Mouse (Mus musculus) hindbrain, embryonic 13.5 days (tissue): ENCODE results near the gene Gsc. TPM values are rescaled to one million over a fixed set of nuclear protein-coding genes. Genes with fewer than 3 reads are reported as not detected.
"Not testable (repeated sequence)": the region's sequence is repeated elsewhere in the genome, so short reads cannot be mapped to it uniquely, and the experiment has no call there.

Experiments used
- ATAC-seq: fragments of 200-750 bp; cut with Nextera tagmentation; 2 replicates; pipeline ENCODE4 v1.8.0; 2017; ENCODE audit warnings: moderate TSS enrichment; ENCODE audit not compliant: low FRiP score
- H3K27ac ChIP-seq: fragments of 300-500 bp; sonication (generic); 2 replicates; pipeline ENCODE4 v1.5.1; 2015; ENCODE audit warnings: inconsistent platforms, mild to moderate bottlenecking, moderate library complexity
- H3K27me3 ChIP-seq: fragments of 300-500 bp; sonication (generic); 2 replicates; pipeline ENCODE4 v1.6.1; 2015; ENCODE audit warnings: mild to moderate bottlenecking, inconsistent platforms
- H3K36me3 ChIP-seq: fragments of 300-500 bp; sonication (generic); 2 replicates; pipeline ENCODE4 v1.6.1; 2015; ENCODE audit warnings: mild to moderate bottlenecking, inconsistent platforms
- H3K4me1 ChIP-seq: fragments of 300-500 bp; sonication (generic); replicated peaks from 2 replicates; pipeline ENCODE4 v1.6.1; 2015; ENCODE audit warnings: inconsistent platforms
- H3K4me2 ChIP-seq: fragments of 300-500 bp; sonication (generic); 2 replicates; pipeline ENCODE4 v1.6.1; 2015; ENCODE audit warnings: inconsistent platforms, mild to moderate bottlenecking, moderate library complexity
- H3K4me3 ChIP-seq: fragments of 300-500 bp; sonication (generic); 2 replicates; pipeline ENCODE4 v1.5.1; 2015; ENCODE audit warnings: mild to moderate bottlenecking, inconsistent platforms
- H3K9ac ChIP-seq: fragments of 300-500 bp; sonication (generic); 2 replicates; pipeline ENCODE4 v1.6.1; 2015; ENCODE audit warnings: mild to moderate bottlenecking, inconsistent platforms
- H3K9me3 ChIP-seq: fragments of 300-500 bp; sonication (generic); 2 replicates; pipeline ENCODE4 v1.6.1; 2016; ENCODE audit warnings: inconsistent platforms
- WGBS: fragments of 180-500 bp; shearing (Covaris S2); methylation state at CpG from one replicate; pipeline ENCODE4 v1.1.7; 2015; 5-methylcytosine and 5-hydroxymethylcytosine counted together
- polyA plus RNA-seq: library from polyadenylated mRNA; unstranded; fragments of >200 nt; fragmentation: Nextera tagmentation; extraction: Ambion mirVana; gene quantifications from 2 replicates; pipeline ENCODE4 v1.2.1, GENCODE M21; 2015

Gsc gene
- polyA plus RNA-seq, 1 experiment from 2014 or later: not detected

DNA sequence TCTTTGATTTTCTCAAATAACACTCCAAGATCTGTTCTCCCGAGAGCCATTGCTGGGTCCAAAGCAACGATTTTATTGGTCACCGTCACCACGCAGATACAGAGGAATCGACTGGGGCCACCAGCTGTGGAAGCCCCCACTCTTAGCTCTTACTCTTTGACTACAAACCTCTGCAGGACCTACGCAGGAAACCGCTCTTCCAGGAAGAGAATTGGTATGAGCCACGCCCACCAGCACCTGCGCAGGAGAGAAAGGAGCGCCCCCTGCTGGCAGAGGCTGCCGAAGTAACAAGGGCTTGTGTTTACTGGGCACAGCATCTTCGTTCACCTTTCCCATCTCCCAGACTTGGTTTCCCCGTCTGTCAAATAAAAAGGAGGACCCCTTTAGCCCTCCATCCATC, 25.0 kb downstream of the Gsc start:
- 29% methylated on average over 13 of the region's 13 CpGs for WGBS
- Histone ChIP-seq H3K9ac (no peak overlapping the region), H3K4me1 (no peaks in the 10 kb centered on the region), H3K27me3 (peaks cover 3% of the 10 kb centered on the region; the same call in 1 of the 2 replicates), H3K4me2 (no peak overlapping the region), H3K9me3 (no peaks in the 10 kb centered on the region), H3K4me3 (no peak overlapping the region), H3K36me3 (no peaks in the 10 kb centered on the region), H3K27ac (no peak overlapping the region)
- ATAC-seq: no peak

- H3K4me1 ChIP-seq, H3K4me2 ChIP-seq, H3K9ac ChIP-seq, H3K4me3 ChIP-seq, H3K27me3 ChIP-seq, H3K36me3 ChIP-seq, ATAC-seq, H3K27ac ChIP-seq, H3K9me3 ChIP-seq: not testable (repeated sequence)
- WGBS: 91% methylated on average over 23 of the region's 25 CpGs
Measured at GRCm38 (mm10) chr12:104447056-104447455, 26.1 kb downstream of the Gsc start.

DNA sequence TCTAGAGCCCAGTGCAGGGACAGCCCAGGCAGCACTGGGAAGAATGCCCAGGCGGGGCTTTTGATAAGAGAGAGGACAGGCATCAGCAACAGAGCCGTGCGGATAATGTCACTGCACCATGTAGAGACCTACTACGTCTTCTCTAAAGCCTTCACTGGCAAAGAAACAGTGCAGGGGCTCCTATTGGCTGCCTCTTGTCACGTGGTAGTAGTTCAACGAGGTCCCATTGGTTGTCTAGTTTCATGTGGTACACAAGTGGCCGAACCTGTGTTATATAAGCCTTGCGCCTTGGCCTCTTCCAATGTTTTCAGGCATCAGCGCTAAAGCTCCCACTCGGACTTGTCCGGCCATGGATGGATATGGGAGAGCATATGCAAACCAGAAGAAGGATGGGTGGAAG, 29.4 kb downstream of the Gsc start:
- Histone ChIP-seq H3K9ac (no peak overlapping the region), H3K4me2 (no peak overlapping the region), H3K27me3 (peaks cover 18% of the 10 kb centered on the region), H3K4me1 (peaks cover 4% of the 10 kb centered on the region; the same call in 1 of the 2 replicates), H3K36me3 (no peaks in the 10 kb centered on the region), H3K9me3 (no peaks in the 10 kb centered on the region), H3K27ac (no peak overlapping the region), H3K4me3 (no peak overlapping the region)
- WGBS: 88% methylated on average over 11 of the region's 11 CpGs
- no peak for ATAC-seq

- Histone ChIP-seq H3K36me3 (no peaks in the 10 kb centered on the region), H3K4me2 (no peak overlapping the region), H3K27me3 (peaks cover 24% of the 10 kb centered on the region), H3K9me3 (no peaks in the 10 kb centered on the region), H3K9ac (0 out of 2 replicates have a peak overlapping the region, but pooled peaks have one; percentile 36), H3K4me1 (peaks cover 4% of the 10 kb centered on the region; the same call in 1 of the 2 replicates), H3K27ac (no peak overlapping the region), H3K4me3 (no peak overlapping the region)
- ATAC-seq: 0 out of 2 replicates have a peak, but pooled peaks have one; percentile 44
- 13% methylated on average over 22 of the region's 22 CpGs for WGBS
Measured at GRCm38 (mm10) chr12:104440087-104440760, 32.9 kb downstream of the Gsc start.

DNA sequence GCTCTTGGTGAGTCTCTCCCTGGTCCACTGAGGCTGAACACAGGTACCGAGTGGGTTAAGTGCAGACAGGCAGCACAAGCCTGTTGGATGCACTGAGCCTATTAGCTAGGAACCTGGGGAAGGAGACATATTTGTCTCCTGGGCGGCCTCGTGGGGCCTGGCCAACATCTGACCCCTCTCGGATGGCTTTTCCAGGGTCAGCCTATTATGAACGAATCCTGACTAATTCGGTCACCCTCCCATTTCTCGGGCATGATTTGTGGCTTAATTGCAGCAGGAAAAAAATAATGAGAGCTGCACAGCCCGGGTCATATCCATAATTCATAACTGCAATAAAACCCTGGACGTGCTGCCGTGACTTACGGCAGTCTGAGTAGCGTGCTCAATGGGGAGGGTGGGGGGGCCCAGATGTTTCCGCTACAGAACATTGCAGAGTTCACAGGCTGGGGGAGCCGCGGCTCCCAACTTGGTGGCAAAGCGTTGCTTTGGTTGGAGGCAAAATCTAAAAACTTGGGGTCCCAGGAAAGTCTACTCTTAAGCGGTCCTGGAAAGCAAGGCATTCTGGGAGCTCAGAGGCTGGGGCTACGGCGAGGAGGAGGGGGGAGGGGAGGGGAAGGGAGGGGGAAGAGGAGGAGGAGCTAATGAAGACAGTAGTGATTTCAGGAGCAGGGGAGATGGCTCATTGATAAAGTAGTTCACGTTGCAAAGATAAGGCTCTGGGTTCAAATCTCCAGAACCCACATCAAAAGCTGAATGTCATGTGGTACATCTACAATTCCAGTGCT, 39.0 kb downstream of the Gsc start:
- H3K27me3 ChIP-seq: peaks cover 11% of the 10 kb centered on the region; the same call in 1 of the 2 replicates
- WGBS: 60% methylated on average over 20 of the region's 20 CpGs
- ATAC-seq: no peak; the same call in 1 of the 2 replicates
- H3K4me1 ChIP-seq: peaks cover 4% of the 10 kb centered on the region
- H3K9me3 ChIP-seq: no peaks in the 10 kb centered on the region
- H3K4me2 ChIP-seq: peak overlapping the region; percentile 15; the same call in 1 of the 2 replicates
- no peak overlapping the region for H3K4me3 ChIP-seq
- no peak overlapping the region for H3K9ac ChIP-seq
- 0 out of 2 replicates have a peak overlapping the region, but pooled peaks have one; percentile 35 for H3K27ac ChIP-seq
- no peaks in the 10 kb centered on the region for H3K36me3 ChIP-seq

DNA sequence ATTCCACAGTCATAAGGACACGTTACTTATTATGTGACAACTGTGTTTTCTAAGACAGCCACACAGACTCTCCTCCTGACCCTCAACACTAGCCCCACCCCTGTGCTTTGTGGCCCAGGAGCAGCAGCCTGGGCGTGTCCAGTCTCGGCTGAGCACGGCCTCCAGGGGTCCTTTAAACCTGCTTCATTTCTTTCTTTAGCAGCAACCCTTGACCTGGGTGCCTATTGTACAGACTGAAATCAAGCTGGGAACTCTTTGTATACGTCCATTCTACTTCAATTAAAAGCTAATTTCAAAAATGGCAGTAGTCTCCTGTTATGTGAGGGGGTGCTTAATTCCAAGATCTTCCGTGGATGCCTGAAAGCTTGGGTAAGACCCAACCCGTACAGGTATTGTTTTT, 39.9 kb downstream of the Gsc start:
- Histone ChIP-seq H3K27ac (no peak overlapping the region), H3K4me1 (peaks cover 4% of the 10 kb centered on the region), H3K27me3 (peaks cover 3% of the 10 kb centered on the region; the same call in 1 of the 2 replicates), H3K4me3 (no peak overlapping the region), H3K36me3 (no peaks in the 10 kb centered on the region), H3K9ac (no peak overlapping the region), H3K9me3 (no peaks in the 10 kb centered on the region), H3K4me2 (no peak overlapping the region)
- 28% methylated on average over 7 of the region's 7 CpGs for WGBS
- no peak for ATAC-seq

GRCm38 (mm10) chr12:104431359-104431758, 41.8 kb downstream of the Gsc start:
- Histone ChIP-seq H3K27me3 (no peaks in the 10 kb centered on the region), H3K4me1 (peaks cover 4% of the 10 kb centered on the region), H3K4me2 (no peak overlapping the region), H3K4me3 (no peak overlapping the region), H3K9me3 (no peaks in the 10 kb centered on the region), H3K9ac (no peak overlapping the region), H3K36me3 (no peaks in the 10 kb centered on the region), H3K27ac (no peak overlapping the region)
- WGBS: 55% methylated on average over 10 of the region's 10 CpGs
- ATAC-seq: no peak

- WGBS: 5% methylated on average over 7 of the region's 7 CpGs
- H3K9ac ChIP-seq: no peak overlapping the region
- no peaks in the 10 kb centered on the region for H3K36me3 ChIP-seq
- no peaks in the 10 kb centered on the region for H3K4me1 ChIP-seq
- H3K9me3 ChIP-seq: no peaks in the 10 kb centered on the region
- H3K27ac ChIP-seq: no peak overlapping the region
- 0 out of 2 replicates have a peak, but pooled peaks have one; percentile 46 for ATAC-seq
- H3K4me3 ChIP-seq: no peak overlapping the region
- no peak overlapping the region for H3K4me2 ChIP-seq
- no peaks in the 10 kb centered on the region for H3K27me3 ChIP-seq
Measured at GRCm38 (mm10) chr12:104426915-104427314, 46.2 kb downstream of the Gsc start.

DNA sequence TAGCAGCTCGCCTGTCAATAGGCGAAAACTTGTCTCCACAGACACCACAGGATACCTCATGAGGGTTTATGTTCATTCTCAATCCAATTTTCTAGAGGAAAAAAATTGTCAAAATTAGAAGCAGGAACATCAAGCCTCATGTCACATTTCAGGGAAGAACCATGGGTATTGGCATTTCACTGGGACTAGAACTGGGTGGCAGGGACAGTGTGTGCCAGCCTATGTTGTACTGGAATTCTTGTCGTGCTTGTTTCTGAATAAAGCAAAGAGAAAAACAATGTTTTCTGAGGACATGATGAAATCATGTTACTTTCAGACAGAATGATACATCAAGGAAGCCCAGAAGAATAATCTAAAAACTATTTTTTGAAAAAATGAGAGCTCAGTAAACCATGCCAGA, 47.5 kb downstream of the Gsc start:
- H3K9me3 ChIP-seq: no peaks in the 10 kb centered on the region
- 87% methylated on average over 3 of the region's 3 CpGs for WGBS
- H3K27me3 ChIP-seq: no peaks in the 10 kb centered on the region
- no peak overlapping the region for H3K27ac ChIP-seq
- no peak overlapping the region for H3K9ac ChIP-seq
- H3K4me2 ChIP-seq: no peak overlapping the region
- no peaks in the 10 kb centered on the region for H3K36me3 ChIP-seq
- ATAC-seq: no peak
- no peaks in the 10 kb centered on the region for H3K4me1 ChIP-seq
- H3K4me3 ChIP-seq: no peak overlapping the region

- Histone ChIP-seq H3K4me2 (no peak overlapping the region), H3K4me3 (no peak overlapping the region), H3K9ac (no peak overlapping the region), H3K9me3 (no peaks in the 10 kb centered on the region), H3K27ac (no peak overlapping the region), H3K4me1 (0 out of 2 replicates have a peak, but pooled peaks cover 3% of the 10 kb centered on the region), H3K36me3 (no peaks in the 10 kb centered on the region), H3K27me3 (no peaks in the 10 kb centered on the region)
- ATAC-seq: no peak
- 77% methylated on average over 11 of the region's 11 CpGs for WGBS
Measured at GRCm38 (mm10) chr12:104422615-104423392, 50.3 kb downstream of the Gsc start.
